Mouse (Mus musculus): ENCODE results near the gene Olfr1347.
"Not testable (repeated sequence)": the region's sequence is repeated elsewhere in the genome, so short reads cannot be mapped to it uniquely, and the experiment has no call there.

Gene Olfr1347

DNA sequence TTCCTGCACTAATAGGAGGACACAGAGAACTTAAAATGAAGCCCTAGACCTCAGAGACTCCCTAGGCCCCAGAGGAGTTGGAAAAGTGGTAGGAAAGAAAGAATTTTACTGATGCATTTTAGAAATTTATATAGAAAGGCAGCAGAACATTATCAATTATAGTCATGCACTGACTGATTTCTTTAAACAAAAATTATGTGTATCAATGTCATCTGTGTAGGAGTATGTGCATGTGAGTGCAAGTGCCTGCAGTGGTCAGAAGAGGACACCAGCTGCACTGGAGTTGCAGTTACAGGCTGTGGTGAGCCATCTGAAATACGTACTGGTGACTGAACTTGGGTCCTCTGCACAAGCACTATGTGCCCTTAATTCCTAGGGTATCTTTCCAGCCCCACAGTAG lies at the start of gene Olfr1347:
Gene Olfr1347, minus strand, starts transcription at position 101 of the 400 bp plus-strand sequence.
- no peak for DNase-seq (ENCODE audit: extremely low read depth, low read depth, low spot score)

DNA sequence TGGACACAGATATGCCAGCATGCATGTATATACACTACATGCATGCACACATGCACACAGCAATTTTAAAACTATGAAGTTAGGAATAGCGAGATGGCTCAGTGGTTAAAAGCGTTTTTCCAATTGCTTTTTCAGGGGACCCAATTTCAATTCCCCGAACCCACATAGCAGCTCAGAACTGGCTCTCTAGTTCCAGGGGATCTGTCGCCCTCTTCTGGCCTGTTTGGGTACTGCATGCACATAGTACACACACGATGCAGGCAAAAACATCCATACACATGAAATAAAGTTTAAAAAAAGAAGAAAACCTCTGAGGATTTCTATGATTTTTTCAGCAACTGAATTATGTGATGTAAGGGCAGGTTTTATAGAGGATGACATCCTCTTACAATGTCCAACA lies 26.6 kb upstream of the Olfr1347 start:
- no peak for DNase-seq (ENCODE audit: extremely low read depth, low read depth, low spot score)

DNA sequence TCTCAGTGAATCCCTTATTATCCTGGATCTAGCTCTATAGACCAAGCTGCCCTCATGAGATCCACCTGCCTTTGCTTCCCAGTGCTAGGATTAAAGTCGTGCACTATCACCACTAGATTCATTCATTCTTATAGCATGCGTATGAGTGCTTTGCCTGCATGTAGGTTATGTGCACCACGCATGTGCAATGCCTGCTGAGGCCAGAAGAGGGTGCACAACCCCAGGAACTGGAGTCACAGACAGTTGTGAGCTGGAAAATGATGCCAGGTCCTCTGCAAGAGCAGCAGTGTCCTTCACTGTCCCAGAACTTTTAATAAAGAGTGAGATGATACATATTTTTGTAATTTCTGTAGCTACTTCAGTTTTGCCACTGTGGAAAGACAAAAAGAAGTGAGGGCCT lies 25.4 kb upstream of the Olfr1347 start:
- no peak for DNase-seq (ENCODE audit: extremely low read depth, low read depth, low spot score)

DNA sequence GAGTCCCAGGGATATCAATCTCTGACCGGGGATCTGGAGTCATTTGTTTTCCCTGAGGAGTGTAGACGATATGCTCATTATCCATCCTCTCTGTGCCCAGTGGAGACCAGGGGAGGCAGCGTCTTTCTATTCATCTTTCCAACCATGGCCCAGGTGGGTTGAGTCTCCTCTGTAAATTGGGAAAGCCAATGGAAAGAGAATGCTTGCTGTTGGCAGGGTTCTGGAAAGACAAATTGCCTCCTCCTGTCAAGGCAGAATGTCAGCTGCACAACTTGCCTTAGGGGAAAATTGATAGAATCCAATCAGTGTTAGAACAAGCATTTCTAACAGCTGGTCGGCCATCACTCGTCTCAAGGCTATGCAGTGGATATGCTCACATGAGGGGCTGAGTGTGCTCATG lies 23.3 kb upstream of the Olfr1347 start, which contains the start of gene Olfr1349:
Gene Olfr1349, minus strand, starts transcription at position 101 of the 400 bp plus-strand sequence.
- DNase-seq (ENCODE audit: extremely low read depth, low read depth, low spot score), result no peak

DNA sequence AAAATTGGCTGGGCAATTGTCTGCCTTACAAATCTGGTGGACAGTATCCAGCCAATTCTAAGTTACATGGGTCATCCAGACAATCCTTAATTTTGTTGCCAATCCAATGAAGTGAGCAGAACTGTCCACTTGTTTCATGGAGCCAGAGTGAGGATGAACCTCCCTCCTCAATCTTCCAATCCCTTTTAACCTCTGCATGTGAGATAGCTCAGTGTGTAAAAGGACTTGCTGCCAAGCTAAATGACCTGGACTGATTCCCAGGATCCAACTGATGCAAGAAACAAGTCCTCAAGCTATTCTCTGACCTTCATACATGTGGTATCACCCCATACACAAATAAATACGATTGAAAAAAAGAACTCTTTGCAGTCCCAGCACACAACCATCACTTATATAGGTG lies 22.1 kb upstream of the Olfr1347 start:
- DNase-seq (ENCODE audit: extremely low read depth, low read depth, low spot score), result no peak

DNA sequence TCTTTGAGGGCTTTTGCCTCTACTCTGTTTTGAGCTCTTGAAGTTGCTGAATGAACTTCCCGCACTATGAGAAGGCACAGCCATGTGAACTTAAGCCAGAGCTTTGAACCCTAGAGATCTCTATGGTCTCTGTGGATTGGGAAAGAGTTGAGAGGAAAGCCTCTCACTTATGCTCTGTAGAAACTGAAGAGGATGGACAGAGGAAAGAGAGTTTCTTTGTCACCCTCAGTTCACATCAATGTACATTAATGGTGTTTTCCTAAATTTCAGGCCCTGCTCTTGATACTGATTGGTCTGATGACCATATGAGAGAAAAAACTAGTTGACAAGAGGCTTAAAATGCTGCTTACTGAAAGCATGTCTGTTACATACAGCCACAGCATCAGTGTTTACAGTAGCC lies 9.1 kb upstream of the Olfr1347 start, which contains the start of gene Olfr1348:
Gene Olfr1348, minus strand, starts transcription at position 101 of the 400 bp plus-strand sequence.
- DNase-seq (ENCODE audit: extremely low read depth, low read depth, low spot score), result no peak

DNA sequence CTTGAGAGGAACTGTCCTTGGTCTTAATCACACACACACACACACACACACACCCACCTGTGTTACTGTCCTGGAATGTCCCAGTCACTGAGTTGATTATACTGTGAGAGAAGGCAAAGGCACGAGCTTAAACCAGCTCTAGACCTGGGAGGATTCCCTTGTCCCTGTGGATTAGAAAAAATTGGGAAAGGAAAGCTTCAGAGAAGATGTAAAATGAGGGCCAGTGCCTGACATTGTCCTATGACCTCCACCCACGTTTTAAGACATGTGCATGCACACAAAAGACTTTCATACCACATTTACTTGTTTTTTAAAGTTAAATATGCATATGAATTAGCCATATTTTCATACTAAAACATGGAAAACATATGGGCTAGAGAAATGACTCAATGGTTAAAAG lies 12.7 kb downstream of the Olfr1347 start, which contains the start of gene Olfr5:
Gene Olfr5, minus strand, starts transcription at position 101 of the 400 bp plus-strand sequence.
- DNase-seq (ENCODE audit: extremely low read depth, low read depth, low spot score), result no peak

DNA sequence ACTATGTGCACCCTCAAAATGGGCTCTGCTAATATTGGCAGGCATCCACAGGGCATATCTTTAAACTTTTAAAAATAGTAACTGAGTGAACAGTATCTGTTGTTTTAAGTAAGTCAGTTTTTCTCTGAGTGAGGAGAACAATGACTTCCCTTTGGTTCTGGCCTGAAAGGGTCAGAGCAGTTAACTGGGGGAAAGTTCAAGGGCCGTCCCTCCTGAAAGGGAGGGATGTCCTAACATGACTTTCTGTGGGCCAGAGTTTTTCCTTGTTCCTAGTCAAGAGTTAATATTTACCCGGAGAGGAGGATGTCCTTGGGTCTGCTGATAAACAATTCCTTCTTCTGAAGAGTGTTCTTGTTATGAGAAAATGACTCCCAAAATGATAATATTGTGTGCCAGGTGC lies 21.9 kb downstream of the Olfr1347 start:
- DNase-seq (ENCODE audit: extremely low read depth, low read depth, low spot score), result not testable (repeated sequence)

DNA sequence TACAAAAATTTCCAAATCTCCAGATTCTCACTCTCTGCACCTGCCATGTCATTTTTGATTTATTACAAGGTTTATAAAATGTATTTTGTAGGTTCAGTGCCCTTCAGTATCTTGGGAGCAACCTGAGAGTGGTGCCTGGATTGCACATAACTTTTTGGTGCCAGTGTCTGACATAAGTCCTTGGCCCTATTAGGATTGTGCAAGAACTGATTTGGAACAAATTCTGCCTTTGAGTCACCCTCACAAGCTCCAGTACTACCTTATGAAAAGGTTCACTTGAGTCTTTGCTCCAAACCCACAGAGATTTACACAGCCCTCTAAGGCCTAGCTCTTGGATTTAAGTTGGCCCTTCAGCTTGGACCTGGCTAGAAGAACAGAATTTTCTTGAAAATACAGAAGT lies 32.6 kb downstream of the Olfr1347 start, which contains the start of gene Olfr1346:
Gene Olfr1346, plus strand, starts transcription at position 151 of the 400 bp plus-strand sequence.
- DNase-seq (ENCODE audit: extremely low read depth, low read depth, low spot score), result no peak

DNA sequence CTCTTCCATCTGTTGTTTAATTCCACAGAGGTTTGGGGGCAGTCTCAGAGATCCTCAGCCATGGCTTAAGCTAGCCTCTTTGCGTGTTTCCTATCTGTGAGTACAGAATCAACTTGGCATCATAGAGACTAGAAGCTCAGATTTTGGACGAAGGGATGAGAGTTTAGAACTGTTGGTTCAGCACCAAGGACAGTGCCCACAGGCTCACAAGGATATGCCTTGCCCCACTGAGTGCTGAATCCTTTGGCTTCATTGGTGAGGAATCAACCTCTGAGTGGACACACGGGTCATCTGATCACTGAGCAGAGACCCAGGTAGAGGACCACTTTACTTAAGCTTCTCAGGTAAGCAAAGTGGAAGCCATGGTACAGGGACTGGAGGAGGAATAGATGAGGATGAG lies 43.2 kb downstream of the Olfr1347 start:
- DNase-seq (ENCODE audit: extremely low read depth, low read depth, low spot score), result no peak

DNA sequence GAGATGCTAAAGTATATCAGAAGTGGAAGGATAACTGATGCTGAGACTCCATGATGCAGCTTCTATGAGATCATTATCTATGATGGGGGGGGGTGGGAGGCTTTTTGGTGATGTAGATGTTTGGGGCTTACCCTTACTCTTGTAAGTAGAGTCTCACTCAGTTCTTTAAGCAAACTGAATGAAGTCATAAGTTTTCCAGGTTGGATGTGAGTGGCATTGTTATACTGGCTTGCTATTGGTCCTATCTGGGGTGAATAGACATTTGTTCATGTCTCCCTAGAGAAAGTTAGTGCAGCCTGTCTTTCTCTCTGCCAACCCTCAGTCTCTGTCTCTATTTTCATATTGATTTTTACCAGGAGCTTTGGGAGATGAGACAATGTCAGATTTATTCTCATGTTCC lies 43.7 kb downstream of the Olfr1347 start, which contains the start of gene Olfr1336:
Gene Olfr1336, plus strand, starts transcription at position 301 of the 400 bp plus-strand sequence.
- DNase-seq (ENCODE audit: extremely low read depth, low read depth, low spot score), result no peak

DNA sequence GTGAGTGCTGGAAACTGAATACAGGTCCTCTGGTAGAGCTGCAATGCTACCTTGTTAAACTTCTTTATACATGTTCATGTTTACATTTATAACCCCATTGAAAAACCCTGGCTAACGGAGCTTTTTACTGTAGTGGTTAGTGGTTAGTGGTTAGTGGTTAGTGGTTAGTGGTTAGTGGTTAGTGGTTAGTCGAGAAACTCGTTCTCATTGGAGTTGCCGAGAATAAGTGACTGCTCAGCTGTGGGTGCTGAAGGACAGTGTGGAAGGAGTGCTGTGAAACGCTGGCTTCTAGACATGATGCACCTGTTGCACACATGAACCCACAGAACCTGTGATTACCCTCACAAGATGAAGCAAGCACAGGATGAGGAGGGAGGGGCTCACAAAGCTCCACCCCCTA lies 51.8 kb downstream of the Olfr1347 start:
- no peak for DNase-seq (ENCODE audit: extremely low read depth, low read depth, low spot score)

DNA sequence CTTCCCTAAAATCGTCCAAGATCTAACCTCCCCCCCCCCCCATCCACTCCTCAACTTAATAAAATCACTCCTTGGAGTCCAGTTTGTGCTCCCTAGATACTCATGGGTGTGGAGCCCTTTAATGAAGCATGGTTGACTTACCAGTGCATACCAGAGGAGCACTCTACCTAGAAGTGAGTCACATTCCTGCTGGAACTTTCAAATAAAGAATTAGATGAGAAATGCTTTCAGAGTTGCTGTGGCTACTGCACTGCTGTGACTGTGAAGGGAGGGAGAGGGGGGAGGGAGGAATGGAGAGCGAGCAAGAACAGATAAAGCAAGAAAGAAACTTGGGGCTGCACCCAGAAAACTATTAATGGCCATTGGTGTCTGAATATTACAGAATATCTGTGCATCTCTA lies 58.4 kb downstream of the Olfr1347 start:
- DNase-seq (ENCODE audit: extremely low read depth, low read depth, low spot score), result no peak

DNA sequence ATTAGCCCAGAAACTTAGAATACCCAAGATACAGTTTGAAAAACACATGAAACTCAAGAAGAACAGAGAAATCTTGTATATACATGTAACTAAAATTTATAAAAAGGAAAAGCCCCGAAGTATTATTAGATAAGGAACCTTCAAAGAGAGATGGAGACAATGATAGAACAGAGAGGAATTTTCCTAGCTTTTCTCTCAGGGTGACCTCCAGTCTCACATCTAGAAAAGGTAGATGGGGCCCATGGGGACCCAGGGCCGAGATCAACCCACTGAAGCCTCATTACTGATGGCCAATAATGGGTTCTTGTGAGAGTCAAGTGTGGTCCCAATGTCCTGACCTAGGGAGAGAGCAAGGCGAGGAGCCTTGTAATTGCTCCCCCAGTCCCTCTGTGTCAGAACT lies 61.2 kb downstream of the Olfr1347 start, which contains the start of gene Olfr1344:
Gene Olfr1344, plus strand, starts transcription at position 301 of the 400 bp plus-strand sequence.
- no peak for DNase-seq (ENCODE audit: extremely low read depth, low read depth, low spot score)
